Mouse (Mus musculus): ENCODE measurements around the gene Dnph1.

Gene Dnph1

GRCm38 (mm10) chr17:46503847-46504638 lies 7.5 kb downstream of the Dnph1 start:
- DNase-seq: peak; percentile 63 to 77

DNA sequence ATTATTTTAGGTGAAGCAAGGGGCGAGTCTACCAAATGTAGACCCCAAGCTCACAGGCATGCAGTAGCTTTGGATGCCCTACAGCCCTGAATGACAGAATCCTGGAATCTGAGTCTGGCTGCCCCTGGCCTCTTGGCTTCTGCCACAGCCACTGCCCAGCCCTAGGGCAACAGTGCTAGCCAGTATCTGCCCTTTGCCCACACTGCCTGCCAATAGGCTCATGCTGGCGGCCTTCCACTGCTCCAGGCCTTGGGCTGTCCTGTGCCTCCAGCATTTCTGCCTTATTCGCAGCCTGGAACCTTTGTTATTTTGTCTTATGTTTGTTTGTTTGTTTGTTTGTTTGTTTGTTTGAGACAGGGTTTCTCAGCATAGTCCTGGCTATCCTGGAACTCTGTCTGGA lies 9.1 kb downstream of the Dnph1 start:
- peak in 1 of 2 experiments; percentile 28 for DNase-seq

- DNase-seq: peak; percentile 20 to 46
Measured at GRCm38 (mm10) chr17:46511059-46511710, 14.7 kb downstream of the Dnph1 start.

DNA sequence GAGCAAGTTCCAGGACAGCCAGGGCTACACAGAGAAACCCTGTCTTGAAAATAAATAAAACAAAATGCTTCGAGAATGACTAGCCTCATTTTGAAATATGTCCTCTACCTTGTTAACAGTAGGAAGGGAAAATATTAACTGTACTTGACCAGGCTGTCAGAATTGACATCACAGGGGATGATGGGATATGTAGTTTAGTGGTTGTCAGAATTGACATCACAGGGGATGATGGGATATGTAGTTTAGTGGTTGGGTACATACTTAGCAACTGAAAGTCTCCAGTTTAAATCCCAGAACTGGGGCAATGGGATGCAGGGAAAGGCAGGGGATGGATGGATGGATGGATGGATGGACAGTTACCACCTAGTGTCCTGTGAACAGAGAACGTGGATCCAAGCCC lies 16.8 kb downstream of the Dnph1 start:
- no peak for DNase-seq

DNA sequence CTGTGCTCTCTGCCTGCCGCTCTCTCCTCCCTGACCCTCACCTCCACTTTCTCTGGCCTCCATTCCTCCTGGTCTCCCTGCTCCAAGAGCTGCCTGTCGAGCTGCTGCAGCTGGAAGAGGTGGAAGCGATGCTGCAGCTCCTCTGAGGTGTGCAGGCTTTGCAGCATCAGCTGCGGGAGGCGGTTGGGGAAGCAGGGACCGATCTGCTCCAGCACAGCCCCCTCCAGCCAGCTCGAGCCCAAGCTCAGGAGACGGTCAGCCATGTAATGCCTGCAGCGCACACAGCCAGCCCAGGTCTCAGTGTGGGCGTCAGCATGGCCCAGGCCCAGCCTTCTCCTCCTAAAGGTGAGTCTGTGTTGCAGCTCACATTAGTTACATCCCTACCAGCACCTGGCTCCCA lies 23.5 kb downstream of the Dnph1 start:
- no peak for DNase-seq

DNA sequence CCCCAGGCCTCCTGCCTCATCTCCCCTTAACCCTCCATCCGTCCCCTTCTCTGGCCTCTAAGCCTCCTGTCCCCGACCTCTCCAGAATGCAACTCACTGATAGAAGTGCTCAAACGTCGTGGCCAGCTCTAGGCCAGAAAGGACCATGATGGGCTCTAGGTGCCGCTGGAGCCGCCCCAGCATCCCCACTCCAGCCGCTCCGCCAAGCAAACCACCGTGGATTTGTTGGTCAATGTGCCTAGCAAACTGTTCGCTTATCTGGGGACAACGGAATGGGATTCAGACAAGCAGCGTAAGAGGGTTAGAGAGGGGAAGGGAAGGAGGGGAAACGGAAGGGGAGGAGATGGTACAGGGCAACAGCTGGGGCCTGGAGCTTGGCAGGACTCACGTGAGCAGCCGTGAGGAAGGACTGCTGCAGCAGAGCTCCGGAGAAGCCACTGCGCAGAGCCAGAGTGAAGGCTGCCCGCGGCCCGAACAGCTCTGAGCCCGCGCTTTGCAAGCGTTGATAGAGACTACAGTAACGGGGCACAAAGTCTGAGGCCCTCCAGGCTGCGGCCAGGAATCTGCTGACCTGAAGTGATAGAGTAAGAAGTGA lies 24.0 kb downstream of the Dnph1 start:
- DNase-seq: no peak

- no peak for DNase-seq
Measured at GRCm38 (mm10) chr17:46521174-46521573, 24.7 kb downstream of the Dnph1 start.

- peak; percentile 24 to 53 for DNase-seq
Measured at GRCm38 (mm10) chr17:46521963-46522668, 25.6 kb downstream of the Dnph1 start.

GRCm38 (mm10) chr17:46525065-46525464 lies 28.6 kb downstream of the Dnph1 start:
- no peak for DNase-seq

GRCm38 (mm10) chr17:46525579-46526307 lies 29.2 kb downstream of the Dnph1 start:
- DNase-seq: peak; percentile 91 to 92

GRCm38 (mm10) chr17:46543661-46544060 lies 47.1 kb downstream of the Dnph1 start:
- DNase-seq: no peak

DNA sequence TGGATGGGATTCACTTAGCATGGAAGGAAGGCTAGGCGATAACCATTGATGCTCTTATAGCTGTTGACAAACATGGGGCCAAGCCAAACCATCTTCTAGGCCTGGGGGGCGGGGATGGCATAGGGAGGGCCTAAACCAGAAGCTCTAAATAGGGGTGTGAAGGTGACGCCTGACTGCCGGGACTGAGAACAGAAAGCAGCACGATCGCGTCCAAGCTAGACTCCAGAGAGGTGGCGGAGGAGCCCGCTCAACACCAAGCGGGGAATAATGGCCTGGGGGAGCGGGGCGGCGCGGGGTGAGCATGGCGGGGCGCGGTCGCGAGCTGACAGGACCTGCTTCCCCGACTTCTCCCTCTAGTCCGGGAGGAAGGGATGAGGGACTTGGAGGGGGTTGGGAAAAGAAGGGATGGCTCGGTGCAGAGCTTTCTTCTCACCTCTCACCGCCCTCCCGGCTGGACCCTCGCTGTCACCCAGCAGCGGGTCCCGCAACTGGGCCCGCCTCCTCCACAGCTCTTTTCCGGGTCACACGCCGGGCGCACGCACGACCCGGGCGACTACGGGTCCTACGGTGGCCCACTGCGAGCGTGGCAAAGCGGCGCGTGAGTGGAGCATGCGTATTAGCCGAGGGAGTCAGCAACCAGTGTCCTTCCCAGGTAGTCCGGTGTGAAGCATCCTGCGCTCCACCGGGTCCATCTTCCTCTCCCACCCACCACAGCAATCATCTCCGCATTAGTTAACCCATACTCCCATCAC lies 49.5 kb downstream of the Dnph1 start, which contains the start of gene Cul9:
TSS of gene Cul9 (minus strand) at position 576 of the 752 bp plus-strand sequence.
- peak; percentile 81 to 88 for DNase-seq

DNA sequence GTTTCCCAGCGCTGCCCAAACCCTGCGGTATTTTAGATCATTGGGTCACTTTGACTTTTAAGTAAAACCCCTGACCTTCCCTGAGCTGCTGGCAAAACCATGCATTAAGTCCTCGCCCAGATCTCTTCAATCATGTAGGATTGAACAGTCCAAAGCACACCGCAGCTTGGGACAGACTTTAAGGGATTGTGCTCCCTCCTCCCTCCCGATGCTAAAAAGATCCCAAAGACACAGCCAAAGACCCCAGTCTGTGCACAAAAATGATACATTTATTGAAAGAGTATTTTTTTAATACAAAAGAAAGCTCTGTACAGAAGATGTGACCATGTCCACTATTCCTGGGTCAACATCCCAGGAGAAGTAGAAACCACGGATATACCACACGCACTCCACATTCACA lies 50.1 kb downstream of the Dnph1 start:
- DNase-seq: peak in 1 of 2 experiments; percentile 20

- peak; percentile 34 to 52 for DNase-seq
Measured at GRCm38 (mm10) chr17:46546995-46547394, 50.5 kb downstream of the Dnph1 start.

DNA sequence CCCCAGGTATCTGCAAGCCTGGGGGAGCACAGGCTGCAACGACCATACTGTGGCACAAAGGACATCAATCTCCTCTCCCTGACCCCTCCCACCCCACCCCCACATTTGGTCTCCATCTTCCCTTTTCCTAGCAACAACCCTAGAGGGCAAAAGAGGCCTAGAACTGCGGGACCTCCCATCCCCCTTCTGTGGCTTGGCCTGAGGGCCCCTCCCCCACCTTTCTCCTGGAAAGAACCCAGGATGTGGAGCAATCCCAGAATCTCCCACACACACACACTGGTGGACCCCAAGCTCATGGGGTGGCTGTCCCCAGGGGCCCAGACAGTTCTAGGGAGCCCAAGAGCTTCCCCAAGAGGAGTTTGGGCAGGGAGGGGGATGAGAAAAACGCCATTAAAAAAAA lies 51.4 kb downstream of the Dnph1 start:
- peak; percentile 38 to 49 for DNase-seq

DNA sequence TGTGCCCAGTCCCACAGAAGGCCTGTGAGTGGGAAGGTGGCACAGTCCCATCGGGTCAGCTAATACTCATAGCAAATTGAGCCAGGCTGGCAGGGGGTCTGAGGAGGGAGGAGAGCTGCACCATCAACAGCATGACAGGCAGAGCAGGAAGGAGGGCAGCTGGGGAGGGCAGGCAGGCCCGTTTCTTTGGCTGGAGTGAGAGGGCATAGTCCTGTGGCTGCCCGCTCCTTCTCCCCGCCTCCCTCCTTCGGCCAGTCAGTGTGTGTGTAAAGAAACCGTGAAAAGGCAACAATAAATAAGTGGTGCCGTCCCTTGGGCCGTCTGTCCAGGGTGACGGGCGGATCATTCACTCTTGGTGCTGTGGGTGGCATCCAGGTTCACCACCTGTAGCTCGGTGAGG lies 52.2 kb downstream of the Dnph1 start:
- DNase-seq: peak; percentile 21 to 50

- peak; percentile 85 to 91 for DNase-seq
Measured at GRCm38 (mm10) chr17:46549193-46549592, 52.7 kb downstream of the Dnph1 start.

Data from kidney, postnatal 4 days (tissue).